Mouse (Mus musculus) MEL (cell line): ENCODE measurements at regions not wholly inside any gene's neighbourhood (a gene's known extent, or its start where the extent isn't known, plus 50 kb on each side); places are given as distances from the start of the nearest gene placed in this dataset.

ENCODE experiments used
- DNase-seq: peaks from one replicate; pipeline ENCODE4 v3.0.0; 2011; ENCODE audit warnings: low read depth, low spot score
- H3K27ac ChIP-seq: 2 replicates; pipeline ENCODE4 v1.5.1; 2012; ENCODE audit warnings: low read depth, mild to moderate bottlenecking, control low read depth, low read length, moderate library complexity; ENCODE audit not compliant: control insufficient read depth
- H3K27me3 ChIP-seq, 2 experiments: fragments of 150-350 bp in 1 of 2; sonication (generic) in 1 of 2; 2 replicates each; pipeline ENCODE4 v1.6.1; 2012; ENCODE audit warnings: low read length in 2 of 2, mild to moderate bottlenecking in 2 of 2, improper control_type of control experiment in 1 of 2, moderate library complexity in 1 of 2; ENCODE audit not compliant: insufficient read depth in 2 of 2, control insufficient read depth in 1 of 2
- H3K36me3 ChIP-seq, 2 experiments: 2 replicates each; pipeline ENCODE4 v1.6.1; 2012 to 2014; ENCODE audit warnings: low read length in 2 of 2, improper control_type of control experiment in 1 of 2, inconsistent platforms in 1 of 2, mild to moderate bottlenecking in 1 of 2; ENCODE audit not compliant: insufficient read depth in 2 of 2, control insufficient read depth in 1 of 2
- H3K4me1 ChIP-seq, 2 experiments: fragments of 150-350 bp in 1 of 2; sonication (generic) in 1 of 2; 2 replicates each; pipeline ENCODE4 v1.6.1; 2012; ENCODE audit warnings: low read length in 2 of 2, improper control_type of control experiment in 1 of 2, mild to moderate bottlenecking in 1 of 2; ENCODE audit not compliant: insufficient read depth in 2 of 2, control insufficient read depth in 1 of 2
- H3K4me3 ChIP-seq, 2 experiments: fragments of 150-350 bp in 1 of 2; sonication (generic) in 1 of 2; 2 replicates each; pipeline ENCODE4 v1.5.1; 2012; ENCODE audit warnings: low read depth in 2 of 2, low read length in 2 of 2, mild to moderate bottlenecking in 2 of 2, moderate library complexity in 2 of 2, control low read depth in 1 of 2, improper control_type of control experiment in 1 of 2; ENCODE audit not compliant: control insufficient read depth in 1 of 2, insufficient read depth in 1 of 2
- H3K79me2 ChIP-seq: 2 replicates; pipeline ENCODE4 v1.6.1; 2012; ENCODE audit warnings: mild to moderate bottlenecking, low read length, moderate library complexity; ENCODE audit not compliant: control insufficient read depth, poor library complexity, insufficient read depth
- H3K9ac ChIP-seq: 2 replicates; pipeline ENCODE4 v1.6.1; 2012; ENCODE audit warnings: low read depth, mild to moderate bottlenecking, control low read depth, low read length, moderate library complexity; ENCODE audit not compliant: control insufficient read depth, poor library complexity, severe bottlenecking
- H3K9me3 ChIP-seq: fragments of 150-350 bp; sonication (generic); replicated peaks from 2 replicates; pipeline ENCODE4 v1.6.1; 2012; ENCODE audit warnings: mild to moderate bottlenecking, low read length, improper control_type of control experiment, moderate library complexity; ENCODE audit not compliant: insufficient read depth
- CHD1 ChIP-seq: IDR thresholded peaks from 2 replicates; pipeline ENCODE4 v1.6.1; 2012; ENCODE audit warnings: low read depth, mild to moderate bottlenecking, inconsistent platforms, low read length, improper control_type of control experiment
- E2F4 ChIP-seq: IDR thresholded peaks from 2 replicates; pipeline ENCODE4 v1.6.1; 2011; ENCODE audit warnings: low read depth, low read length, improper control_type of control experiment, borderline replicate concordance
- ETS1 ChIP-seq: IDR thresholded peaks from 2 replicates; pipeline ENCODE4 v1.6.1; 2012; ENCODE audit warnings: low read depth, mild to moderate bottlenecking, inconsistent platforms, low read length, improper control_type of control experiment, moderate library complexity
- GATA1 ChIP-seq: IDR thresholded peaks from 2 replicates; pipeline ENCODE4 v1.6.1; 2011; ENCODE audit warnings: low read depth, low read length, improper control_type of control experiment
- MAFK ChIP-seq: IDR thresholded peaks from 2 replicates; pipeline ENCODE4 v1.6.1; 2011; ENCODE audit warnings: low read depth, mild to moderate bottlenecking, low read length, improper control_type of control experiment, borderline replicate concordance
- MAX ChIP-seq: IDR thresholded peaks from 2 replicates; pipeline ENCODE4 v1.6.1; 2011; ENCODE audit warnings: low read length, improper control_type of control experiment
- MEF2A ChIP-seq: IDR thresholded peaks from 2 replicates; pipeline ENCODE4 v1.6.1; 2014; ENCODE audit warnings: low read depth, mild to moderate bottlenecking, inconsistent platforms, low read length, improper control_type of control experiment; ENCODE audit not compliant: poor library complexity, insufficient replicate concordance, severe bottlenecking; ENCODE audit errors: extremely low read depth
- MYB ChIP-seq: IDR thresholded peaks from 2 replicates; pipeline ENCODE4 v1.6.1; 2011; ENCODE audit warnings: mild to moderate bottlenecking, low read depth, low read length, improper control_type of control experiment
- MYC ChIP-seq: IDR thresholded peaks from 2 replicates; pipeline ENCODE4 v1.6.1; 2011; ENCODE audit warnings: low read depth, mild to moderate bottlenecking, low read length, improper control_type of control experiment, moderate library complexity
- POLR2A ChIP-seq, 2 experiments: IDR thresholded peaks; 2 replicates each; pipeline ENCODE4 v1.6.1; 2011 to 2012; ENCODE audit warnings: low read length in 2 of 2, mild to moderate bottlenecking in 2 of 2, control low read depth in 1 of 2, improper control_type of control experiment in 1 of 2, low read depth in 1 of 2, moderate library complexity in 1 of 2; ENCODE audit not compliant: control insufficient read depth in 1 of 2, insufficient read depth in 1 of 2, poor library complexity in 1 of 2
- POLR2AphosphoS2 ChIP-seq: IDR thresholded peaks from 2 replicates; pipeline ENCODE4 v1.6.1; 2011; ENCODE audit warnings: low read length, improper control_type of control experiment
- RAD21 ChIP-seq: IDR thresholded peaks from 2 replicates; pipeline ENCODE4 v1.6.1; 2011; ENCODE audit warnings: mild to moderate bottlenecking, low read depth, low read length, improper control_type of control experiment
- RCOR1 ChIP-seq: IDR thresholded peaks from 2 replicates; pipeline ENCODE4 v1.6.1; 2012; ENCODE audit warnings: low read depth, mild to moderate bottlenecking, inconsistent platforms, low read length, improper control_type of control experiment
- TAL1 ChIP-seq: IDR thresholded peaks from 2 replicates; pipeline ENCODE4 v1.6.1; 2012; ENCODE audit warnings: mild to moderate bottlenecking, inconsistent platforms, low read length, moderate library complexity, mixed read lengths
- UBTF ChIP-seq: IDR thresholded peaks from 2 replicates; pipeline ENCODE4 v1.6.1; 2012; ENCODE audit warnings: low read depth, mild to moderate bottlenecking, inconsistent platforms, low read length, improper control_type of control experiment, moderate library complexity, borderline replicate concordance; ENCODE audit not compliant: insufficient read depth
- USF1 ChIP-seq: IDR thresholded peaks from 2 replicates; pipeline ENCODE4 v1.6.1; 2014; ENCODE audit warnings: low read depth, mild to moderate bottlenecking, inconsistent platforms, low read length, improper control_type of control experiment, moderate library complexity
- USF2 ChIP-seq, 2 experiments: IDR thresholded peaks; 2 replicates each; pipeline ENCODE4 v1.6.1; 2011 to 2012; ENCODE audit warnings: improper control_type of control experiment in 2 of 2, low read length in 2 of 2, borderline replicate concordance in 1 of 2, inconsistent platforms in 1 of 2, low read depth in 1 of 2, mild to moderate bottlenecking in 1 of 2; ENCODE audit not compliant: insufficient read depth in 1 of 2
- ZC3H11A ChIP-seq: IDR thresholded peaks from 2 replicates; pipeline ENCODE4 v1.6.1; 2012; ENCODE audit warnings: low read depth, mild to moderate bottlenecking, inconsistent platforms, low read length, improper control_type of control experiment
- ZKSCAN1 ChIP-seq: IDR thresholded peaks from 2 replicates; pipeline ENCODE4 v1.6.1; 2012; ENCODE audit warnings: low read depth, mild to moderate bottlenecking, inconsistent platforms, low read length, improper control_type of control experiment, moderate library complexity
- ZMIZ1 ChIP-seq: IDR thresholded peaks from 2 replicates; pipeline ENCODE4 v1.6.1; 2012; ENCODE audit warnings: low read depth, mild to moderate bottlenecking, inconsistent platforms, low read length, improper control_type of control experiment, moderate library complexity
- ZNF384 ChIP-seq: IDR thresholded peaks from 2 replicates; pipeline ENCODE4 v1.6.1; 2012; ENCODE audit warnings: low read depth, mild to moderate bottlenecking, inconsistent platforms, low read length, improper control_type of control experiment

DNA sequence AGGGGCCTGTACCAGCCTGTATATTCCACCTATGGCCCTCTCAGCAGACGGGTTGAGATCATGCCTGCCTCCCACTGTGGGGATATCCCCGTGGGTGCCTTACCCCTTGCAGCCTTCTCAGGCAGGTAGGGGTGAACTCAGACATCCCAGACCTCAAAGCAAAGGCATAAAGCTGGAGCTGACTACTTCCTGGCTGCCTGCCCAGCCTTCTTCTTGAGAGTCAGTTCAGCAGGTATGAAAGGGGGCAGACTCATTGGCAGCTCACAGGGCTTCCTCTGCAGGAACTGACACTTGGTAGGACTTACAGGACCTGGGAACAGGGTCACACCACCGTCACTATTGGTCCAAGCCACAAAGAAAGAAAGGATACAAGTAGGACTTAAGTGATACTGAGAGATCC lies 69.9 kb downstream of the Cpn2 start:
- TF ChIP-seq USF2 (IDR thresholded peaks at IDR 0.05; ENCODE audit: borderline replicate concordance in 1 of 2, insufficient read depth in 1 of 2, low read depth in 1 of 2, low read length in 2 of 2) (no peak), E2F4 (no peak), MYB (no peak), ZNF384 (no peak), GATA1 (no peak), ETS1 (no peak), RCOR1 (no peak), MYC (no peak), ZKSCAN1 (no peak), ZC3H11A (no peak), RAD21 (no peak), TAL1 (no peak), ZMIZ1 (no peak)
- no peak for DNase-seq

GRCm38 (mm10) chr16:30199836-30200235 lies 67.5 kb downstream of the Cpn2 start:
- H3K9ac ChIP-seq = no peak overlapping the region
- H3K79me2 ChIP-seq = no peaks in the 10 kb centered on the region
- H3K4me1 ChIP-seq = no peaks in the 10 kb centered on the region
- no peak for DNase-seq
- no peaks in the 10 kb centered on the region for H3K36me3 ChIP-seq
- no peaks in the 10 kb centered on the region for H3K9me3 ChIP-seq
- H3K27me3 ChIP-seq = peaks cover 2 to 8% of the 10 kb centered on the region in 2 experiments; a peak in 3 of 4 replicates
- no peak overlapping the region for H3K4me3 ChIP-seq
- TF ChIP-seq CHD1 (no peak), USF1 (no peak)
- H3K27ac ChIP-seq = no peak overlapping the region

More for the DNA sequence above, 69.9 kb downstream of the Cpn2 start:
- H3K36me3 ChIP-seq = no peaks in the 10 kb centered on the region
- H3K27ac ChIP-seq = no peak overlapping the region
- peaks cover 0 to 4% of the 10 kb centered on the region in 2 experiments; a peak in 2 of 4 replicates for H3K27me3 ChIP-seq
- no peaks in the 10 kb centered on the region for H3K4me1 ChIP-seq
- no peaks in the 10 kb centered on the region for H3K9me3 ChIP-seq
- no peak overlapping the region for H3K4me3 ChIP-seq
- no peak overlapping the region for H3K9ac ChIP-seq
- no peaks in the 10 kb centered on the region for H3K79me2 ChIP-seq

GRCm38 (mm10) chr16:30204144-30204543 lies 63.2 kb downstream of the Cpn2 start:
- Histone ChIP-seq H3K36me3 (no peaks in the 10 kb centered on the region), H3K79me2 (no peaks in the 10 kb centered on the region), H3K27ac (no peak overlapping the region), H3K27me3 (peaks cover 2 to 8% of the 10 kb centered on the region in 2 experiments; a peak in 2 of 4 replicates), H3K9me3 (no peaks in the 10 kb centered on the region), H3K4me3 (no peak overlapping the region), H3K9ac (no peak overlapping the region), H3K4me1 (no peaks in the 10 kb centered on the region)
- TF ChIP-seq POLR2AphosphoS2 (no peak), MAX (no peak), MEF2A (no peak), POLR2A (IDR thresholded peaks at IDR 0.05; ENCODE audit: control insufficient read depth in 1 of 2, insufficient read depth in 1 of 2, low read depth in 1 of 2, low read length in 2 of 2, poor library complexity in 1 of 2) (no peak), MAFK (no peak), UBTF (no peak)
- no peak for DNase-seq
